Mouse (Mus musculus) gonadal fat pad, adult 2 months (tissue): ENCODE measurements around the gene Pced1b. TPM values are rescaled to one million over a fixed set of nuclear protein-coding genes. Genes with fewer than 3 reads are reported as not detected.
"Not testable (repeated sequence)": the region's sequence is repeated elsewhere in the genome, so short reads cannot be mapped to it uniquely, and the experiment has no call there.

Experiments
- DNase-seq: peaks from one replicate; pipeline ENCODE4 v3.0.0-alpha.2; 2012; ENCODE audit warnings: low read depth
- polyA plus RNA-seq: library from polyadenylated mRNA; depleted of rRNA; stranded (reverse); fragments of >200 nt; gene quantifications from 2 replicates; pipeline ENCODE4 v1.2.3, GENCODE M21; 2012

Pced1b gene
- polyA plus RNA-seq, 1 experiment, result 28.5 TPM

DNA sequence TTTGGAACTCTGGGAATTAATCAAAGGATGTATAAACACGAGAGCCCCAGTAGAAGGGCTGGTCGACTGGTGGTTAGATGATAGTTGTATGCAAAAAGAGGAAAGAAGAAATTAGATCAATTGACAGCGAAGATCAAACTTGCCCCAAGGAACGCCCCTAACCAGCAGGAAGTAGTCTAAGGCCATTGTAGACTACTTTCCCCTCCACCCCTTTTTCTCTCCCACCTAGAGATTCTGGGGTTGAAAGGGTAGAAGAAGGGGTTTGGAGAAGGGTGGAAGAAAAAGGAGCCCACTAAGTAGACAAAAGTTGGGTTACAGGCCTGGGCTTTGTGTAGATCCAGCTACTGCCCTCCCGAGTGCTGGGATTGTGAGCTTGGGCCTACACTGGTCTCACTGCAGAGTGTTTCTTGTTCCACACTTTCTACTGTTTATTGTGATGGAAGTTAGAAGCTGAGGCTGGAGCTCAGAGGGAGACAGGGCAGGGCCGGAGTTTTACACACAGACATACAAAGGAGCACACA, 125.8 kb downstream of the Pced1b start:
- DNase-seq, result no peak

GRCm38 (mm10) chr15:97373203-97374084, 126.5 kb downstream of the Pced1b start:
- no peak for DNase-seq

- DNase-seq, result no peak
Measured at GRCm38 (mm10) chr15:97374085-97374844, 127.4 kb downstream of the Pced1b start.

DNA sequence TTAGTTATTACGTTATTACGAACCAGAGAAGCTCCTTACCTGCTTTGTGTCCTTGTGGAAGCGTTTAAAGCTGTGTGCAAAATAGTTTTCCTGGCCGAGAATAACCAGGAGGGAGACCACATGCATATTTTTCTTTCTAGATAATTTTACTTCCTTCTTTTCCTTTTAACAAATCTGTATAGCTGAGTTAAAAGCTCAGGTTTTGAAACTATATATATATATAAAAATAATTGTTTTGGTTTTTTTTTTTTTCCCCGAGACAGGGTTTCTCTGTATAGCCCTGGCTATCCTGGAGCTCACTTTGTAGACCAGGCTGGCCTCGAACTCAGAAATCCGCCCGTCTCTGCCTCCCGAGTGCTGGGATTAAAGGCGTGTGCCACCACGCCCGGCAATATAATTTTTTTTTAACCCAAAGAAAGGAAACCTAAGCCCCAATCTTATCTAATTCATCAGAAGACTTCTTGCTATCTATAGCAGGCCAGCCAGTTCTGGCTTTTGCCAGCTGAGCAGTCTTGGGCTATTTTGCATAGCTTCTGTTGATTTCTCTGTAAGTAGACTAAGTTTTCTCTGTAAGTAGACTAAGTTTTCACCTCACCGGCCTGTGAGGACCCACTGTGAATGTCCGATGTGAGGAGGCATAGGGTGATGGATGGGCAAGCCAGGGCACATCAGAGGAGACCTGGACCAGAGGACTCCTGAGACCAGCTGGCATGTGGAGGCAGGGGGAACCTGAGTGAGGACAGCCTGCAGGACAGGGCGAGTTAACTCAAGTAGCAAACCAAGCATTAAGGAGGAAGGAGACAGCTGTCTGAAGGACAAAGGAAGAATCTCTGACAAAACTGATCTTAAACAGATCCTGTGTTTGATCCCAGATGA, 128.2 kb downstream of the Pced1b start:
- DNase-seq, result no peak

DNA sequence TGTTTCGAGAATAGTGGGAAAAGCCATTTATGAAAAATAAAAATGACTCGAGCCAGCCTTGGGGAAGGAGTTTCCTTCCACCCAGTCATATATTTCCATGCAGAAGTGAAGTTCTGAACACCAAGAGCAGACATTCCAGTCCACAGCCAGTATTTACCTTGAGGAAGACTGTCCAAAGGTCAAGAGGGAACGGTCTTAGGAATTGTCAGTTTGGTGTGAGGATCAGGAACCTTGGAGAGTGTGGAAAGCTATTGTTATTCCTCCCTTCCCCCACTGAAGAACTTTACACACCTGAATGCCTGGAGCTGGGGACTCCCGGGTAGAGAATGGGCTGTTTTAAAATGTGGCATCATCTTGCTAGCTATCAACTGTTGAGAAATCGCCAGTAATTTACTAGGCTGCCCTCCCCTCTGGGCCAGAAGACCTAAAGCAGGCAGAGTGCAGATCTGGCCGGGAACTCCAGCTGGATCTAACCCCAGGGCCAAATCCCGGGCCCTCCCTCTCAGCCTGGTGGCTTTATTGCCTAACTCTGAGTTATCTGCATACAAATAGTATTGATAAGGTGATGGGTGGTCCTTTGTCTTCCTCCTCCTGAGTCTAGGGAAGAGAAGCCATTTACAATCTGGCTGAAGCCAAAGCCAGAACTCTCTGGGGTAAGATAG, 129.3 kb downstream of the Pced1b start:
- no peak for DNase-seq

DNA sequence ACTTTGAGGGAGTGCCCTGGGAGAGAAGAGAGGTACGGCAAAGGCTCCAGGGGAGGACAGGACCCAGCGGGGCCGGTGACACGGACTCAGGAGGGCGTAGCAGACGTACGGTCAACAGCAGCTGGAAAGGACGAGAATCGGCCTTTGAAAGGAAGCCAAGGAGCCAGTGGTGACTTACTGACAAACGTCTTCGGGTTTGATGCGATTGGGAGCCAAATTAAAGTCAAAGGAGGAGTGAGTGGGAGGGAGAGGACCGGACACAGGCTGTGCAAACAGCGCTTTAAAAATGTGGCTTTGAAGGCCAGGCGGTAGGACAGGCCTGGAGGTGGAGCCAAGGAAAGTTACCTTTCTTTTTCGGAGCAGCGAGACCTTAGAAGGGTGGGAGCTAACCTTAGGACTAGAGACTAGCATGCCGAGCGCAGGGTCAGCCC, 129.9 kb downstream of the Pced1b start:
- DNase-seq, result no peak

GRCm38 (mm10) chr15:97378061-97378460, 131.2 kb downstream of the Pced1b start:
- no peak for DNase-seq

DNA sequence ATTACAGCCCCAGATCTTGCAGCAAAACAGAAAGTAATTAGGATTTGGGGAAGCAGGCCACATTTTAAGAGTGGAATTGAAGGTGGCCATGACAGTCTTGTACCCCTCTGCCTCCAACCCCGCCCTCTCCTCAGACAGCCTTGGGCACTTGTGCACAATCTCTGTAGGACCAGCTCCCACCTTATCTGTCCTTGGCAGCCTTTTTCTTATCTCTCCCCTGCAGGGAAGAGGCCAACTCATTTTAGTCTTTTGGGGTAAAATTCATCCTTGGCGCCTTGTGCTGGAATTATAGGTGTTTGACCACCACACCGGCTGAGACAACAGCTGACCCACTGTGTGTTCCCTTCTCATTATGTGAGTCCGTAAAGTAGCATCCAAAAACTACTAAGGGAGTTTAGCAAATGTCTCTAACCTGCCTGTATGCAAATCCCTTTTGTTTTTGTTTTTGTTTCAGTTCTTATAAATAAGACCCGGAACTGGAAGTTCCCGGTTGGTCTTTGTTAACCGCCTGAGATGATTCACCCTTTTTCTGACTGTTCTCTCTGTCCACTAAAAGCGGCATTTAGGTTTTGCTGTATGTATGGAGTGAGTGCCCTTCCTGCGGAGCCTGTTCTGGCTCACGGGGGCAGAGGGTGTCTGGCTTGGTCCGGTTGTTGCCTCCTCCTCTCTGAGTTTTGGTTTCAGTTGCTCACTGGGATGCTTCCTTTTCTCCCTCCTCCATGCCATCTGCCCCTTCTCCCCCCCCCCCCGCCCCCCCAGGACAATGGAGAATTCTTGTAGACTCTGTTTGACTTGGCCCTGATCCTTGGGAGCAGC, 132.8 kb downstream of the Pced1b start:
- no peak for DNase-seq

DNA sequence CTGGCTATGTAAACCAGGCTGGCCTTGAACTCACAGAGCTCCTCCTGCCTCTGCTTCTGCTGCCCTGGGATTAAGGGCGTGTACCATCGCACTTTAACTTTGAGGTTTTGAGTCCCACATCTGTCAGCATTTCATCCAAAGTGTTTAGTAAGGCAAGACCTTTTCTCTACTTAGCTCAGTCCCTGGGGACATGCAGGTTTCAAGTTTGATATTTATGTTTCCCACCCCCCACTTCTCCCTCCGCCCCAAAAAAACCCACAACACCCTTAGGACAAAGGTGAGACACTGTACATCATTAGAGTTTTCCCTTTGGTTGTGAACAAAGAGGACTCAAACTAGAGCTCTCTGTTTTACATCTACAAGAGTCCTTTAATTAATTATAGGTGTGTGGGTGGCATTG, 135.7 kb downstream of the Pced1b start:
- DNase-seq, result no peak

DNA sequence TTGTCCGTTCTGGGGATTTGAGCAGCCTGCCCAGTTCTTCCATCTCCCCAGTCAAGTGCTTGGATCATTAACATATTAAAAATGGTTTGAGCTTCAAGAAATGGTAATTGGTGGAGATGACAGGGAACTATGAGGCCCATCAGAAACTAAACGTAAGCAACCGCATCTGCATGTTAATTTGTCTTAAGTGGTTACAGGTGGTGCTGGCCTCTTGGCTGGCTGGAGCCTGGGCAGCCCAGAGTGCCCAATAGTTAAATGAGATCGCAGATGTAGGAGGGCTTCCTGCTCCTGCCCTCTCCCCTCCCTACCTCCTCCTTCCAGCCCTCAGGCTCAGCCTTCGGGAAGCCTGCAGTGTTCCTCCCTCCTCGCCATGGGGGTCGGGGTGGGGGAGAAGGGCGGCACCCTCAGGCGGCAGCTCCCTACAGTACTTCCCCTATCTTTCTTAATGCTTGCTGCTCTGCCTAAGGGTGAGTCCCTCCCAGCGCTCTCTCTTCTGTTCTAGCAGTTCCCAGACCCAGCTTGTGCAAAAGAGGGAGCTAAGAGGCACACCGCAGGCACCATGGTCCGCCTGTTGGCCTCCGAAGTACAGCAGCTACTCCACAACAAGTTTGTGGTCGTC, 136.7 kb downstream of the Pced1b start:
- no peak for DNase-seq

GRCm38 (mm10) chr15:97384170-97385018, 137.5 kb downstream of the Pced1b start:
- no peak for DNase-seq

GRCm38 (mm10) chr15:97385174-97385573, 138.3 kb downstream of the Pced1b start:
- not testable (repeated sequence) for DNase-seq

- DNase-seq, result no peak
Measured at GRCm38 (mm10) chr15:97387793-97388192, 140.9 kb downstream of the Pced1b start.

DNA sequence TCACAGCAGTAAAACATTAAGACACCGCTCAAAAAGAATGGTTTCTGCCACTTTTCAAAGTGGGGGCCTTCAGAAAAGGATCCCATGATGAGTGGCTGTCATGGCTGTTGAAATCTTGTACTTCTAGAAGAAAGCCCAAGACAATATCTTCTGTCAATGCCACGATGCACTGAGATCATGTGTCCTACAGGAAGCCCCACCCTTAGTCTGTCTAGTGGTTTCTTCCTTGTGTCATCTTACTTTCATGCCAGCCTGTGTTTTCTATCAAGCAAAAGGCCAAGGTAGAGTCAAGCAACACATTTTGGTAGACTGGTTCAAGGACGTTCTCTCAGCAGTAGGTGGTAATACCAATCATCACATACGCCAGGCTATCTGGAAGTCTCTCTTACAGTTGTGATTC, 142.7 kb downstream of the Pced1b start:
- no peak for DNase-seq

DNA sequence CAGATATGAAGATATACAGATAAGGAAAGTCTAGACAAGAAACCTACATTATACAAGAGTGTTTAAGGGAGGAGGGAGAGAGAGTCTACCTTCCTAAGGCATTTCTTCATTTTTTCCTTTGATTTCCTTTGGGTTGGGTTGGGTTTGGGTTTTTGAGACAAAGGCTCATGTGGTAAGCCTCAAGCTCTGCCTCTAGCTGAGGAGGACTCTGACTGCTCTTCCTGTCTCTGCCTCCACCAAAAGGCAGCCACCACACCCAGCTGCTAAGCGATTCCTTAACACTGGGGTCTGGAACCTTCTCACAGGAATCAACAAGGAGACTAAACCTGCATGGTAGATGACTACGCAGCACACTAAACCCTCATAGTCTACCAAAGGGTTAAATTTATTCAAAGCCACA, 143.9 kb downstream of the Pced1b start:
- DNase-seq, result no peak

DNA sequence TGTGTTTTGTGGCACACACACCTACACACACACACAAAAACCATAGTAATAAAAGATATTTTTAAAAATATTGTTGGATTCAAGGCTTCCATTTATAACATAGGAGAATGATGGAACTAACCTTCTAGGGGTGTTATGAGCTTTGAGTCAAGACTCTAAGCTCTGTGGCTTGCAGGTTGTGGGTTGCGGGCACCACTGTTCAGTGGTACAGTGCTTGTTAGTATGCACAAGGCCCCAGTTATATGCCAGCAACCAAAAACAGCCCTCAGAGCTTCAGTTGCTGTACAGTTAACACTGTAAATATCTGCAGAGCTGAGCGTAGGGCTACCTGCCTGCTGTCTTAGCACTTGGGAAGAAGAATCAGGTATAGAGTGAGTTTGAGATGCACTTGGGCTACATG, 144.5 kb downstream of the Pced1b start:
- DNase-seq, result no peak

- DNase-seq, result no peak
Measured at GRCm38 (mm10) chr15:97394561-97394960, 147.7 kb downstream of the Pced1b start.

DNA sequence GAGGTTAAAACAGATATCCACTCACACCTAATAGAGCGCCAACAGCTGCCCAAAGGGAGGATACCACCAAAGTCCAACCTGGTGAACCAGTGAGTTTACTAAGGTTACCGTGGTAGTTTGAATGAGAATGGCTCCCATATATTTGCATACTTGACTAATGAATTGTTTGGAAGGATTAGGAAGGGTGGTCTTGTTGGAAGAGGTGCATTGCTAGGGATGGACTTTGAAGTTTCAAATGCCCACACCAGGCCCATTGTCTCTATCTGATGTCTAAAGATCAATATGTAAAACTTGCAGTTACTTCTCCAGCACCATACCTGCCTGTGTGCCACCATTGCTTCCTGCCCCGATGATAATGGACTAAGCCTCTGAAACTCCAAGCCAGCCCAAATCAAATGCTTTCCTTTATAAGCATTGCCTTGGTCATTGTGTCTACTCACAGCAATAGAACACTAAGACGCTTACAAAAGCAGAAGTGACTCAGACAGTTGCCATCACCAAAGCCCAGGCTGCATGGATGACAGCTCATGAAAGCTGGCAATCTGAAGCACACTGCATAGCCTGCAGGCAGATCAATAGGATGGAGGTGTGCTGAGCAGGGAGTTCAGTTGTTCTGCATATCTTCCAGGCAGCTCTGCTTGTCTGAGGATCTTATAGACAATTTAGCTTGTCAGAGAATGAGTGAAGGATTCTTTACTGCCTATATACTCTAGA, 149.8 kb downstream of the Pced1b start:
- no peak for DNase-seq
